Mouse (Mus musculus) hindbrain, embryonic 15.5 days (tissue): ENCODE measurements around the gene Tgm5. TPM values are rescaled to one million over a fixed set of nuclear protein-coding genes. Genes with fewer than 3 reads are reported as not detected.
"Not testable (repeated sequence)": the region's sequence is repeated elsewhere in the genome, so short reads cannot be mapped to it uniquely, and the experiment has no call there.

Source experiments
- ATAC-seq: fragments of 200-750 bp; cut with Nextera tagmentation; 2 replicates; pipeline ENCODE4 v1.8.0; 2017; ENCODE audit warnings: low read depth, moderate number of reproducible peaks, moderate TSS enrichment; ENCODE audit not compliant: low FRiP score
- H3K27ac ChIP-seq: fragments of 300-500 bp; sonication (generic); replicated peaks from 2 replicates; pipeline ENCODE4 v1.5.1; 2015; ENCODE audit warnings: mild to moderate bottlenecking, inconsistent platforms
- H3K27me3 ChIP-seq: fragments of 300-500 bp; sonication (generic); 2 replicates; pipeline ENCODE4 v1.6.1; 2015; ENCODE audit warnings: control low read depth, inconsistent platforms
- H3K36me3 ChIP-seq: fragments of 300-500 bp; sonication (generic); 2 replicates; pipeline ENCODE4 v1.6.1; 2015; ENCODE audit warnings: control low read depth, inconsistent platforms
- H3K4me1 ChIP-seq: fragments of 300-500 bp; sonication (generic); replicated peaks from 2 replicates; pipeline ENCODE4 v1.6.1; 2015; ENCODE audit warnings: control low read depth, inconsistent platforms
- H3K4me2 ChIP-seq: fragments of 300-500 bp; sonication (generic); 2 replicates; pipeline ENCODE4 v1.6.1; 2015; ENCODE audit warnings: moderate library complexity, mild to moderate bottlenecking, inconsistent platforms
- H3K4me3 ChIP-seq: fragments of 300-500 bp; sonication (generic); 2 replicates; pipeline ENCODE4 v1.5.1; 2015; ENCODE audit warnings: mild to moderate bottlenecking, inconsistent platforms
- H3K9ac ChIP-seq: fragments of 300-500 bp; sonication (generic); 2 replicates; pipeline ENCODE4 v1.6.1; 2015; ENCODE audit warnings: inconsistent platforms
- H3K9me3 ChIP-seq: fragments of 300-500 bp; sonication (generic); 2 replicates; pipeline ENCODE4 v1.6.1; 2016; ENCODE audit warnings: control low read depth, inconsistent platforms
- WGBS: fragments of 180-500 bp; shearing (Covaris S2); methylation state at CpG from one replicate; pipeline ENCODE4 v1.1.7; 2015; 5-methylcytosine and 5-hydroxymethylcytosine counted together
- polyA plus RNA-seq: library from polyadenylated mRNA; unstranded; fragments of >200 nt; fragmentation: Nextera tagmentation; extraction: Ambion mirVana; gene quantifications from 2 replicates; pipeline ENCODE4 v1.2.1, GENCODE M21; 2015

Gene Tgm5
- 0.05 TPM in 1 of 2 replicates, not detected in the other for polyA plus RNA-seq

GRCm38 (mm10) chr2:121085480-121086185 lies at the start of gene Tgm5:
Tgm5 (minus strand) TSS chr2:121085841.
- 58% methylated on average over 6 of the region's 6 CpGs for WGBS
- Histone ChIP-seq H3K4me3 (no peak within 1 kb of the TSS), H3K4me1 (no peaks in the 10 kb centered on the region), H3K36me3 (no peaks in the 10 kb centered on the region), H3K4me2 (no peak within 1 kb of the TSS), H3K9ac (no peak within 1 kb of the TSS), H3K27ac (no peak within 1 kb of the TSS), H3K27me3 (no peaks in the 10 kb centered on the region), H3K9me3 (no peaks in the 10 kb centered on the region)
- no peak for ATAC-seq

GRCm38 (mm10) chr2:121132822-121133221 lies 47.2 kb upstream of the Tgm5 start:
- Histone ChIP-seq H3K4me3 (no peak overlapping the region), H3K27ac (no peak overlapping the region), H3K36me3 (0 out of 2 replicates have a peak, but pooled peaks cover 4% of the 10 kb centered on the region), H3K4me1 (peaks cover 4% of the 10 kb centered on the region), H3K9me3 (no peaks in the 10 kb centered on the region), H3K4me2 (no peak overlapping the region), H3K9ac (no peak overlapping the region), H3K27me3 (no peaks in the 10 kb centered on the region)
- no peak for ATAC-seq
- 80% methylated on average over 1 of the region's 1 CpGs for WGBS

GRCm38 (mm10) chr2:121128865-121129620 lies 43.4 kb upstream of the Tgm5 start:
- no peaks in the 10 kb centered on the region for H3K4me1 ChIP-seq
- ATAC-seq = no peak
- H3K36me3 ChIP-seq = no peaks in the 10 kb centered on the region
- no peak overlapping the region for H3K4me2 ChIP-seq
- H3K27ac ChIP-seq = no peak overlapping the region
- H3K9me3 ChIP-seq = no peaks in the 10 kb centered on the region
- WGBS = 81% methylated on average over 9 of the region's 9 CpGs
- no peak overlapping the region for H3K4me3 ChIP-seq
- no peaks in the 10 kb centered on the region for H3K27me3 ChIP-seq
- no peak overlapping the region for H3K9ac ChIP-seq

- H3K4me1 ChIP-seq = no peaks in the 10 kb centered on the region
- WGBS = 82% methylated on average over 1 of the region's 1 CpGs
- no peak overlapping the region for H3K4me3 ChIP-seq
- H3K4me2 ChIP-seq = no peak overlapping the region
- H3K36me3 ChIP-seq = no peaks in the 10 kb centered on the region
- no peak for ATAC-seq
- H3K27ac ChIP-seq = no peak overlapping the region
- no peaks in the 10 kb centered on the region for H3K9me3 ChIP-seq
- H3K9ac ChIP-seq = no peak overlapping the region
- H3K27me3 ChIP-seq = no peaks in the 10 kb centered on the region
These were observed 41.9 kb upstream of the Tgm5 start for GRCm38 (mm10) chr2:121127536-121127935.

- H3K9ac ChIP-seq, H3K27me3 ChIP-seq, H3K4me1 ChIP-seq, H3K9me3 ChIP-seq, H3K27ac ChIP-seq, H3K4me3 ChIP-seq, ATAC-seq, H3K4me2 ChIP-seq, H3K36me3 ChIP-seq: not testable (repeated sequence)
- 95% methylated on average over 5 of the region's 5 CpGs for WGBS
These were observed 40.7 kb upstream of the Tgm5 start for GRCm38 (mm10) chr2:121126302-121126701.

GRCm38 (mm10) chr2:121119260-121119659 lies 33.6 kb upstream of the Tgm5 start:
- Histone ChIP-seq H3K4me1 (no peaks in the 10 kb centered on the region), H3K9me3 (no peaks in the 10 kb centered on the region), H3K4me3 (no peak overlapping the region), H3K9ac (no peak overlapping the region), H3K36me3 (no peaks in the 10 kb centered on the region), H3K27ac (no peak overlapping the region), H3K27me3 (no peaks in the 10 kb centered on the region), H3K4me2 (no peak overlapping the region)
- ATAC-seq = no peak
- WGBS = 95% methylated on average over 3 of the region's 3 CpGs

GRCm38 (mm10) chr2:121115418-121115817 lies 29.8 kb upstream of the Tgm5 start:
- Histone ChIP-seq H3K9ac (no peak overlapping the region), H3K36me3 (no peaks in the 10 kb centered on the region), H3K4me3 (no peak overlapping the region), H3K27ac (no peak overlapping the region), H3K9me3 (no peaks in the 10 kb centered on the region), H3K4me2 (no peak overlapping the region), H3K27me3 (no peaks in the 10 kb centered on the region), H3K4me1 (no peaks in the 10 kb centered on the region)
- WGBS = 94% methylated on average over 2 of the region's 2 CpGs
- ATAC-seq = no peak

- H3K27me3 ChIP-seq = no peaks in the 10 kb centered on the region
- H3K4me2 ChIP-seq = no peak within 1 kb of the TSS
- no peaks in the 10 kb centered on the region for H3K9me3 ChIP-seq
- no peaks in the 10 kb centered on the region for H3K36me3 ChIP-seq
- ATAC-seq = no peak
- no peak within 1 kb of the TSS for H3K4me3 ChIP-seq
- 94% methylated on average over 4 of the region's 4 CpGs for WGBS
- no peak within 1 kb of the TSS for H3K9ac ChIP-seq
- no peaks in the 10 kb centered on the region for H3K4me1 ChIP-seq
- no peak within 1 kb of the TSS for H3K27ac ChIP-seq
These were observed 24.1 kb upstream of the Tgm5 start, which contains the start of gene Tgm7 for GRCm38 (mm10) chr2:121109695-121110094. Tgm7 (minus strand) TSS chr2:121109795.

GRCm38 (mm10) chr2:121105940-121106339 lies 20.3 kb upstream of the Tgm5 start:
- H3K36me3 ChIP-seq = no peaks in the 10 kb centered on the region
- no peaks in the 10 kb centered on the region for H3K4me1 ChIP-seq
- ATAC-seq = no peak
- H3K4me3 ChIP-seq = no peak overlapping the region
- H3K27me3 ChIP-seq = no peaks in the 10 kb centered on the region
- no peak overlapping the region for H3K27ac ChIP-seq
- no peak overlapping the region for H3K4me2 ChIP-seq
- no peaks in the 10 kb centered on the region for H3K9me3 ChIP-seq
- no peak overlapping the region for H3K9ac ChIP-seq

- H3K4me2 ChIP-seq = no peak overlapping the region
- no peak overlapping the region for H3K9ac ChIP-seq
- H3K4me1 ChIP-seq = no peaks in the 10 kb centered on the region
- ATAC-seq = peak; percentile 63
- H3K27me3 ChIP-seq = no peaks in the 10 kb centered on the region
- H3K4me3 ChIP-seq = no peak overlapping the region
- no peaks in the 10 kb centered on the region for H3K9me3 ChIP-seq
- H3K27ac ChIP-seq = no peak overlapping the region
- WGBS = 30% methylated on average over 9 of the region's 9 CpGs
- H3K36me3 ChIP-seq = no peaks in the 10 kb centered on the region
These were observed 16.4 kb upstream of the Tgm5 start for GRCm38 (mm10) chr2:121102051-121102450.

GRCm38 (mm10) chr2:121089751-121090150 lies 4.1 kb upstream of the Tgm5 start:
- Histone ChIP-seq H3K4me1 (no peaks in the 10 kb centered on the region), H3K27ac (no peak overlapping the region), H3K27me3 (no peaks in the 10 kb centered on the region), H3K9ac (no peak overlapping the region), H3K4me3 (no peak overlapping the region), H3K4me2 (no peak overlapping the region), H3K36me3 (no peaks in the 10 kb centered on the region), H3K9me3 (no peaks in the 10 kb centered on the region)
- 83% methylated on average over 4 of the region's 4 CpGs for WGBS
- no peak for ATAC-seq

- Histone ChIP-seq H3K36me3 (no peaks in the 10 kb centered on the region), H3K4me2 (no peak overlapping the region), H3K27me3 (no peaks in the 10 kb centered on the region), H3K27ac (no peak overlapping the region), H3K9me3 (no peaks in the 10 kb centered on the region), H3K4me1 (no peaks in the 10 kb centered on the region), H3K9ac (no peak overlapping the region), H3K4me3 (no peak overlapping the region)
- WGBS = 92% methylated on average over 3 of the region's 3 CpGs
- ATAC-seq = no peak
These were observed 2.9 kb upstream of the Tgm5 start for GRCm38 (mm10) chr2:121088507-121088906.
